Mouse (Mus musculus) heart, embryonic 15.5 days (tissue): Measurements from ENCODE around the gene Akr1a1. TPM values are rescaled to one million over a fixed set of nuclear protein-coding genes. Genes with fewer than 3 reads are reported as not detected.
"Not testable (repeated sequence)": the region's sequence is repeated elsewhere in the genome, so short reads cannot be mapped to it uniquely, and the experiment has no call there.

Experiments
- ATAC-seq: fragments of 200-750 bp; cut with Nextera tagmentation; replicated peaks from 2 replicates; pipeline ENCODE4 v1.8.0; 2017; ENCODE audit warnings: low read depth, moderate TSS enrichment; ENCODE audit not compliant: insufficient number of reproducible peaks, insufficient read depth, low FRiP score
- H3K27ac ChIP-seq: fragments of 300-500 bp; sonication (generic); 2 replicates; pipeline ENCODE4 v1.5.1; 2015; ENCODE audit warnings: mild to moderate bottlenecking, inconsistent platforms
- H3K27me3 ChIP-seq: fragments of 300-500 bp; sonication (generic); 2 replicates; pipeline ENCODE4 v1.6.1; 2015; ENCODE audit warnings: inconsistent platforms
- H3K36me3 ChIP-seq: fragments of 300-500 bp; sonication (generic); 2 replicates; pipeline ENCODE4 v1.6.1; 2015; ENCODE audit warnings: mild to moderate bottlenecking, inconsistent platforms
- H3K4me1 ChIP-seq: fragments of 300-500 bp; sonication (generic); replicated peaks from 2 replicates; pipeline ENCODE4 v1.6.1; 2015; ENCODE audit warnings: inconsistent platforms
- H3K4me2 ChIP-seq: fragments of 300-500 bp; sonication (generic); 2 replicates; pipeline ENCODE4 v1.6.1; 2015; ENCODE audit warnings: inconsistent platforms, mild to moderate bottlenecking, moderate library complexity
- H3K4me3 ChIP-seq: fragments of 300-500 bp; sonication (generic); 2 replicates; pipeline ENCODE4 v1.5.1; 2015; ENCODE audit warnings: mild to moderate bottlenecking, inconsistent platforms
- H3K9ac ChIP-seq: fragments of 300-500 bp; sonication (generic); 2 replicates; pipeline ENCODE4 v1.6.1; 2015; ENCODE audit warnings: mild to moderate bottlenecking, inconsistent platforms
- H3K9me3 ChIP-seq: fragments of 300-500 bp; sonication (generic); replicated peaks from 2 replicates; pipeline ENCODE4 v1.6.1; 2016; ENCODE audit warnings: inconsistent platforms
- WGBS: fragments of 180-500 bp; shearing (Covaris S2); methylation state at CpG from one replicate; pipeline ENCODE4 v1.1.7; 2015; ENCODE audit warnings: mixed read lengths; 5-methylcytosine and 5-hydroxymethylcytosine counted together
- polyA plus RNA-seq: library from polyadenylated mRNA; unstranded; fragments of >200 nt; fragmentation: Nextera tagmentation; extraction: Ambion mirVana; gene quantifications from 2 replicates; pipeline ENCODE4 v1.2.1, GENCODE M21; 2015

Akr1a1 gene
- 501 and 616 TPM in 2 replicates for polyA plus RNA-seq

DNA sequence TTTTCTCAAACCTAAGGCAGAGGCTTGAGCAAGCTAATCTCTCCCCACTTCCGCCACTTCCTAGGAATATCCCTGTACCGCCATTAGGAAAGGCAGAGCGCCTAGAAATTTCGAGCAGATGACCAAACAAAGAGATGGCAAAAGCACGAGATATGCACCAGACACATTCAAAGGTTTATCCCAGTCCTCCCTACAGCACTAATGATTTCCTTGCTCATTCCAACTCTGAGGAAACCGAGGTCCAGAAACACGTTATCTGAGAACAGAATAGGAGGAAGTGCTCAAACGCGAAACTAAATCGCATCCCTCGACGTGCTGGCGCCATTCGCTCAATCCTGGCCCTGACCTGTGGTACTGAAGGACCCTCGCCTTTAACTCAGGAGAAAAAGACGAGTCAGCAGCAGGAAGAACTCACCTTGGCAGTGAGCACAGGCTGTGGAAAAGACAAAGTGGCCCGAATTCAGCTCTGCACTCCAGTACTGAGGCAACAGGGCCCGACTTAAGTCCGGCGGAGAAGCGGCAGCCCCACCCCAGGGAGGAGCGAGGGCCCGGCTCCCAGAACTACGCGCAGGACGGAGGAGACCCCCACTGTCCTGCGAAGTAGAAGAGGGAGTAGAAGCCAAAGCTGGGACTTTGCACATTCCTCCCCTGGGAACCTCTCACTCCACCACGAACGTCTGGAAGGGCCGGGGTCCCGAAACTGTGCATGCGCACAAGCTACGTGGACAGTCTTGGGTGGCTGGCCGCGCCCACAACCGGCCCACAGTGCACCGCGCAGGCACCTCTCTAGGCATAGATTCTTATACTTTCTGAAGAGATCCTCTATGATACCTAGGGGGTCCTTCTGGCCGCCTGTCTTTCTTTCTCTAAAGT lies at the start of gene Akr1a1:
Gene Akr1a1 (minus strand): TSS at position 757 of the 873 bp plus-strand sequence.
- Histone ChIP-seq H3K4me3 (peak within 1 kb of the TSS; percentile 93), H3K36me3 (peaks cover 16% of the 10 kb centered on the region; the same call in 1 of the 2 replicates), H3K27ac (peak within 1 kb of the TSS; percentile 95), H3K9ac (peak within 1 kb of the TSS; percentile 97), H3K4me1 (peaks cover 33% of the 10 kb centered on the region), H3K27me3 (no peaks in the 10 kb centered on the region), H3K9me3 (no peaks in the 10 kb centered on the region), H3K4me2 (peak within 1 kb of the TSS; percentile 65)
- under 1% methylated on average over 39 of the region's 39 CpGs for WGBS
- ATAC-seq, result peak; percentile 98

DNA sequence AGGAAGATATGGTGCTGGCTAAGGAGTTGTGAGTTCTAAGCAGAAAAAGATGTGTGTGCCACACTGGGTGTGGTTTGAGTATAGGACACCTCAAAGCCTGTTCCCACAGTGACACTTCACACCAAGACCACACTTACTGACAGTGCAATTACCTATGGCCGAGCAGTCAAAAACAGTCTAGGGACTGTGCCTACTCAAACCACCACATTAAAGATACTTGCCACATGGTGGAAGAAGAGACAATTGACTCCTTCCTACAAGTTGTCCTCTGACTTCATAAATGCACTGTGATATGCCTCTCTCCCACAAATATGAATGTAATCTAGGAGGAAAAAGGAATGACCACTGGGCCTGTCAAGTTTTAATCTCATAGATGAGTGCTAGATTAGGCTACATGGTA lies 49.5 kb upstream of the Akr1a1 start:
- H3K4me2 ChIP-seq, result no peak overlapping the region
- no peak overlapping the region for H3K4me3 ChIP-seq
- H3K4me1 ChIP-seq, result peaks cover 7% of the 10 kb centered on the region
- no peak overlapping the region for H3K27ac ChIP-seq
- H3K9ac ChIP-seq, result no peak overlapping the region
- ATAC-seq, result no peak
- WGBS, result 72% methylated on average over 1 of the region's 1 CpGs
- H3K36me3 ChIP-seq, result peaks cover 38% of the 10 kb centered on the region
- no peaks in the 10 kb centered on the region for H3K27me3 ChIP-seq
- H3K9me3 ChIP-seq, result no peaks in the 10 kb centered on the region

- Histone ChIP-seq H3K36me3 (peaks cover 50% of the 10 kb centered on the region), H3K9ac (no peak overlapping the region), H3K4me3 (no peak overlapping the region), H3K4me1 (peaks cover 7% of the 10 kb centered on the region), H3K4me2 (no peak overlapping the region), H3K9me3 (no peaks in the 10 kb centered on the region), H3K27ac (peak overlapping the region; percentile 46), H3K27me3 (no peaks in the 10 kb centered on the region)
- WGBS, result 26% methylated on average over 2 of the region's 2 CpGs
- ATAC-seq, result no peak
These were observed 47.3 kb upstream of the Akr1a1 start for GRCm38 (mm10) chr4:116698693-116699342.

DNA sequence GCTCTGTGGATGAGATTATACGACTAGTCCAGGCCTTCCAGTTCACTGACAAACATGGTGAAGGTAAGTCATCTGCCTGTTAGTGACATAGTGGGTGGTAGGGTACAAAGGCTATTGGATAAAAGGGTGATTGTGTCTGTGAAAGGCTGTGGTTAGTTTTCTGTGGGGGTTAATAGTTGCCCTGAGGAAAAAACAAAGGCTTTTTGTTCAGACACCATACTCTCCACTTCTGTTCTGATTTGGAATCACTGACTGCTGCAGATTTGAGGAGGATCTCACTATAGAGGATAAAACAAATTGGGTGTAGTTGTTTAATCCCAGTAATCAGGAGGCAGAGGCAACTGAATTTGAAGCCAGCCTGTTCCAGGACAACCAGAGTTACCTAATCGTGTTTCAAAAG lies 42.3 kb upstream of the Akr1a1 start:
- WGBS, result 84% methylated on average over 2 of the region's 2 CpGs
- H3K36me3 ChIP-seq, result peaks cover 74% of the 10 kb centered on the region
- H3K4me2 ChIP-seq, result no peak overlapping the region
- no peak for ATAC-seq
- no peak overlapping the region for H3K27ac ChIP-seq
- H3K27me3 ChIP-seq, result no peaks in the 10 kb centered on the region
- H3K9ac ChIP-seq, result no peak overlapping the region
- no peaks in the 10 kb centered on the region for H3K9me3 ChIP-seq
- H3K4me3 ChIP-seq, result no peak overlapping the region
- H3K4me1 ChIP-seq, result peaks cover 9% of the 10 kb centered on the region

- Histone ChIP-seq H3K4me3 (no peak overlapping the region), H3K27me3 (no peaks in the 10 kb centered on the region), H3K4me2 (no peak overlapping the region), H3K4me1 (peaks cover 8% of the 10 kb centered on the region), H3K36me3 (peaks cover 80% of the 10 kb centered on the region), H3K9me3 (no peaks in the 10 kb centered on the region), H3K27ac (no peak overlapping the region), H3K9ac (no peak overlapping the region)
- no peak for ATAC-seq
- 87% methylated on average over 2 of the region's 2 CpGs for WGBS
These were observed 40.7 kb upstream of the Akr1a1 start for GRCm38 (mm10) chr4:116692146-116692545.

DNA sequence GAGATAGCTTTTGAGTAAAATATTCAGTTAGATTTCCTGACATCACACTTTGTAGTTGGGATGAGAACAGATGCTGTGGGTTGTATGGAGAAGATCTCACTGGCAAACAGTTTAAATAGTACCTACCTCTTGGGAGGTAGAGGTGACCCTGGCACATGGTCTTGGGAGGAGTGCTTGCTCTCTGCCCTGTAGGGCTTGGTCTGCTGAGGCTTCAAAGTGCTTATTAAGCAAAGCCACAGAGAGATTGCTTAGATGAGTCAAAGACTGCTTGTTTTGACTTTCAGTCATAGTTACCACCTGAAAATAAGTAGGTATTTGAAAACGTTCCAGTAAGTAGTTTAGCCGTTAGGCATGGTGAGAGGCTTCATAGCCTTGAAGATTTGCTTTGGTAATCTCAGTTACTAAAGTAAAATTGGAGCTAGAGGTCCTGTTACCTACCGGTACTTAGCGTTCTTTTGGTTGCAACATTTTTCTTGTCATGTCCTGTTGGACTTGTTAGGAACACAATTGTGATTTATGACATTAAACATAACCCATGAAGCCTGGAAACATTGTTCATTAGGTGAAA lies 37.9 kb upstream of the Akr1a1 start:
- Histone ChIP-seq H3K9me3 (no peaks in the 10 kb centered on the region), H3K9ac (no peak overlapping the region), H3K4me2 (no peak overlapping the region), H3K36me3 (peaks cover 60% of the 10 kb centered on the region), H3K4me1 (peaks cover 22% of the 10 kb centered on the region), H3K27me3 (no peaks in the 10 kb centered on the region), H3K4me3 (no peak overlapping the region), H3K27ac (no peak overlapping the region)
- ATAC-seq, result no peak
- 82% methylated on average over 4 of the region's 4 CpGs for WGBS

GRCm38 (mm10) chr4:116687041-116687440 lies 35.6 kb upstream of the Akr1a1 start:
- Histone ChIP-seq H3K4me3 (peak overlapping the region; percentile 86), H3K36me3 (peaks cover 38% of the 10 kb centered on the region), H3K9ac (peak overlapping the region; percentile 90), H3K4me2 (peak overlapping the region; percentile 76), H3K9me3 (no peaks in the 10 kb centered on the region), H3K27ac (no peak overlapping the region), H3K4me1 (peaks cover 22% of the 10 kb centered on the region), H3K27me3 (no peaks in the 10 kb centered on the region)
- WGBS, result 32% methylated on average over 1 of the region's 1 CpGs
- ATAC-seq, result no peak

DNA sequence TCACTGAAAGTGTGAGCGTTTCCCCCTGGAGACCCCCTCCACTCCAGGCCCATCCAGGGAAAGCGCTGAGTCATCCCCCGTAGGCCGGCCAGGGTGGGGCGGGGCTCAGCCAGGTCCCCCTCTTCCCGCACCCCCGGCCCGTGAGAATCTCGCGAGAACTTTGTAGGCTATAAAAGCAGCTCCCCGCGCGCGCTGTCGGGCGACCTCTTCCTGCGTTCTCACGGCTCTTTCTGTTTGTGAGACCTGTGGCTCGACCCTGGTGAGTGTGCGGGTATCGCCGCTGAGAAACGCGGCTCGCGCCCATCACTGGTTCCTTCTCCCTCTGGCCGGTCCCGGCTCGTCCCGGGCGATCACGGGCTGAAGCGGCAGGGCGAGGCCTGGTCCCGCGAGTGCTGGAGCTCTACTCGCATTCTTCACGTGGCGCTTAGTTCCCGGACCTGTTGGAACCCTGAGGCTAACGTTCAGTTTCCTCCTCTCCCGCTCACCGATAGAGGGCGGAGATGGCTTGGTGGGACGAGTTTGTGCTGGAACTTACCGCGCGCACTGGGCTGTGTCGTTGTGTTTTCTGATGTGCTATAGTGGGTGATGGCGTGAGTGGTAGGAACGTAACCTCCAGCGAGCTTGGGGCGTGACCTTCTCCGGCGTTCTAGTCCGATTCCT lies 34.1 kb upstream of the Akr1a1 start, which contains the start of gene Prdx1:
Gene Prdx1 (plus strand): TSS at position 143 of the 660 bp plus-strand sequence.
- WGBS, result under 1% methylated on average over 56 of the region's 56 CpGs
- Histone ChIP-seq H3K4me2 (peak within 1 kb of the TSS; percentile 76), H3K9me3 (no peaks in the 10 kb centered on the region), H3K4me3 (peak within 1 kb of the TSS; percentile 86), H3K27ac (peak within 1 kb of the TSS; percentile 99), H3K4me1 (peaks cover 22% of the 10 kb centered on the region), H3K36me3 (peaks cover 27% of the 10 kb centered on the region), H3K27me3 (no peaks in the 10 kb centered on the region), H3K9ac (peak within 1 kb of the TSS; percentile 90)
- peak; percentile 95 for ATAC-seq

DNA sequence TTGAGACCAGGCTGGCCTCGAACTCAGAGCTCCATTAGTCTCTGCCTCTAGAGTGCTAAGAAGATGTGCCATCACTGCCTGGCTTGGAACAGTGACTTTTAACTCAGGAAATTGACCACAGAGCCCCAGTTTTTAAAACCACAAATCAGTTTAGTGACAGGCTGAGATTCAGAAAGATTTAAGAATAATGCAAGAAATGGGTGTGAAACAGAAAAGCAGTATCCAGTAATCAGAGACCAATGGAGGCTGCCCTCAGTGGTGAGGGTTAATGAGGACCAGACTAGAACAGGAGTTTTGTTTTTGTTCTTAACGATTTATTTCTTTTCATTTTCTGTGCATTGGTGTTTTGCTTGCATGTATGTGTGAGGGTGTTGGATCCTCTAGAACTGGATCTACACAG lies 33.2 kb upstream of the Akr1a1 start:
- Histone ChIP-seq H3K4me3 (peak overlapping the region; percentile 86), H3K27me3 (no peaks in the 10 kb centered on the region), H3K9ac (0 out of 2 replicates have a peak overlapping the region, but pooled peaks have one; percentile 90), H3K4me1 (peaks cover 22% of the 10 kb centered on the region), H3K9me3 (no peaks in the 10 kb centered on the region), H3K4me2 (peak overlapping the region; percentile 76), H3K27ac (peak overlapping the region; percentile 99), H3K36me3 (peaks cover 20% of the 10 kb centered on the region)
- WGBS, result 72% methylated on average over 2 of the region's 2 CpGs
- ATAC-seq, result no peak

- peaks cover 13% of the 10 kb centered on the region; the same call in 1 of the 2 replicates for H3K36me3 ChIP-seq
- no peaks in the 10 kb centered on the region for H3K27me3 ChIP-seq
- no peak overlapping the region for H3K9ac ChIP-seq
- no peak overlapping the region for H3K27ac ChIP-seq
- 73% methylated on average over 4 of the region's 4 CpGs for WGBS
- no peaks in the 10 kb centered on the region for H3K9me3 ChIP-seq
- no peak for ATAC-seq
- peaks cover 19% of the 10 kb centered on the region for H3K4me1 ChIP-seq
- no peak overlapping the region for H3K4me3 ChIP-seq
- no peak overlapping the region for H3K4me2 ChIP-seq
These were observed 32.5 kb upstream of the Akr1a1 start for GRCm38 (mm10) chr4:116683957-116684356.

DNA sequence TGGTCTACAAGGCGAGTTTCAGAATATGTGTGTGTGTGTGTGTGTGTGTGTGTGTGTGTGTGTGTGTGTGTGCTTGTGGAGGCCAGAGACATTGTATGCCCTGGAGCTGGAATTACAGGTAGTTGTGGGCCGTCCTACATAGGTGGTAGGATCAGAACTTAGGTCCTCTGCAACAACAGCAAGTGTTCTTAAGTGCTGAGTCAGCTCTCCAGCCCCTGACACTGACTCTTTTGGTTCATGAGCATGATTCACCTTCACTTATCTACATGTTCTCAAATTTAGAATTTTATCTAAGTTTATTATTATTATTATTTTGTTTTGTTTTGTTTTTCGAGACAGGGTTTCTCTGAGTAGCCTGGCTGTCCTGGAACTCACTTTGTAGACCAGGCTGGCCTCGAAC lies 29.0 kb upstream of the Akr1a1 start:
- not testable (repeated sequence) for H3K27me3 ChIP-seq, H3K4me1 ChIP-seq, H3K4me2 ChIP-seq, H3K9me3 ChIP-seq, H3K9ac ChIP-seq, H3K36me3 ChIP-seq, ATAC-seq, H3K27ac ChIP-seq, H3K4me3 ChIP-seq
- WGBS, result 87% methylated on average over 4 of the region's 4 CpGs
